Mouse (Mus musculus) kidney, embryonic 16.5 days (tissue): Measurements from ENCODE around the gene Pxn. TPM values are rescaled to one million over a fixed set of nuclear protein-coding genes. Genes with fewer than 3 reads are reported as not detected.
"Not testable (repeated sequence)": the region's sequence is repeated elsewhere in the genome, so short reads cannot be mapped to it uniquely, and the experiment has no call there.

Source experiments
- ATAC-seq: fragments of 200-750 bp; cut with Nextera tagmentation; 2 replicates; pipeline ENCODE4 v1.8.0; 2017; ENCODE audit warnings: moderate TSS enrichment; ENCODE audit not compliant: low FRiP score, low TSS enrichment
- H3K27ac ChIP-seq: fragments of 300-500 bp; sonication (generic); 2 replicates; pipeline ENCODE4 v1.5.1; 2014; ENCODE audit warnings: low read length
- H3K27me3 ChIP-seq: fragments of 300-500 bp; sonication (generic); 2 replicates; pipeline ENCODE4 v1.6.1; 2014; ENCODE audit warnings: low read length, control low read depth, mixed read lengths; ENCODE audit not compliant: insufficient read depth
- H3K36me3 ChIP-seq: fragments of 300-500 bp; sonication (generic); 2 replicates; pipeline ENCODE4 v1.6.1; 2014; ENCODE audit warnings: low read length, control low read depth, mixed read lengths; ENCODE audit not compliant: insufficient read depth
- H3K4me1 ChIP-seq: fragments of 300-500 bp; sonication (generic); 2 replicates; pipeline ENCODE4 v1.6.1; 2014; ENCODE audit warnings: low read length, control low read depth, mixed read lengths; ENCODE audit not compliant: insufficient read depth
- H3K4me2 ChIP-seq: fragments of 300-500 bp; sonication (generic); replicated peaks from 2 replicates; pipeline ENCODE4 v1.6.1; 2014; ENCODE audit warnings: low read depth, low read length
- H3K4me3 ChIP-seq: fragments of 300-500 bp; sonication (generic); 2 replicates; pipeline ENCODE4 v1.5.1; 2014; ENCODE audit warnings: mild to moderate bottlenecking, low read length
- H3K9ac ChIP-seq: fragments of 300-500 bp; sonication (generic); replicated peaks from 2 replicates; pipeline ENCODE4 v1.6.1; 2014; ENCODE audit warnings: low read length
- H3K9me3 ChIP-seq: fragments of 300-500 bp; sonication (generic); 2 replicates; pipeline ENCODE4 v1.6.1; 2016; ENCODE audit warnings: low read length, control low read depth
- WGBS: fragments of 180-500 bp; shearing (Covaris S2); extraction: QIAGEN DNeasy Blood & Tissue Kit; methylation state at CpG from one replicate; pipeline ENCODE4 v1.1.7; 2014; 5-methylcytosine and 5-hydroxymethylcytosine counted together
- polyA plus RNA-seq: library from polyadenylated mRNA; unstranded; fragments of >200 nt; fragmentation: Nextera tagmentation; extraction: Ambion mirVana; gene quantifications from 2 replicates; pipeline ENCODE4 v1.2.1, GENCODE M21; 2015

Gene Pxn
- polyA plus RNA-seq, 1 experiment from 2014 or later, result 60.5 TPM

- Histone ChIP-seq H3K36me3 (no peaks in the 10 kb centered on the region; the same call in 1 of the 2 replicates), H3K4me3 (no peak overlapping the region), H3K9ac (no peak overlapping the region), H3K4me1 (peaks cover 50% of the 10 kb centered on the region), H3K27ac (peak overlapping the region; percentile 86), H3K9me3 (no peaks in the 10 kb centered on the region), H3K27me3 (no peaks in the 10 kb centered on the region), H3K4me2 (peak overlapping the region; percentile 40)
- WGBS, result 70% methylated on average over 32 of the region's 32 CpGs
- no peak; the same call in 1 of the 2 replicates for ATAC-seq
Observed at GRCm38 (mm10) chr5:115516081-115516907, 9.8 kb downstream of the Pxn start.

- no peaks in the 10 kb centered on the region; the same call in 1 of the 2 replicates for H3K36me3 ChIP-seq
- no peaks in the 10 kb centered on the region for H3K27me3 ChIP-seq
- peak overlapping the region; percentile 86 for H3K27ac ChIP-seq
- no peak overlapping the region for H3K9ac ChIP-seq
- no peak for ATAC-seq
- H3K9me3 ChIP-seq, result no peaks in the 10 kb centered on the region
- H3K4me2 ChIP-seq, result no peak overlapping the region
- peaks cover 56% of the 10 kb centered on the region for H3K4me1 ChIP-seq
- 85% methylated on average over 7 of the region's 7 CpGs for WGBS
- H3K4me3 ChIP-seq, result no peak overlapping the region
Observed at GRCm38 (mm10) chr5:115516908-115517307, 10.4 kb downstream of the Pxn start.

DNA sequence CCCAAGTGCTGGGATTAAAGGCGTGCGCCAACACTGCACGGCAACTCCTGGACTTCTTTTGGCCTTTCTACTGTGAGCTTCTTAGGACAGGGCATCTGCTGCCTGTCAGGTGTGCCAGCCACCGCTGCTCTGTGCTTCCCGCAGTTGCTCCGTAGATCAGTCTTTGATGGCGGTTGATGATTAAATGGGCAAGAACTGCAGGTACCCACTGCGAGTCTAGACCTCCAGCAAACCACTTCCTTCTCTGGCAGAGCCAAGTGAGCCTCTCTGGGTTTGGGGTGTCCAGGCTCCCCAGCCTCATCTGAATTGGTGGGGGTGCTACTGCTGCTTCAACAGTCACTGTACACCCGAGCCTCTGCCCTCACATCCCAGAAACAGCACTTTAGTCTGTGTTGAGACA, 11.0 kb downstream of the Pxn start:
- no peaks in the 10 kb centered on the region; the same call in 1 of the 2 replicates for H3K36me3 ChIP-seq
- no peak for ATAC-seq
- H3K9ac ChIP-seq, result no peak overlapping the region
- peaks cover 62% of the 10 kb centered on the region for H3K4me1 ChIP-seq
- no peaks in the 10 kb centered on the region for H3K27me3 ChIP-seq
- H3K27ac ChIP-seq, result peak overlapping the region; percentile 9; the same call in 1 of the 2 replicates
- WGBS, result 83% methylated on average over 9 of the region's 9 CpGs
- no peak overlapping the region for H3K4me2 ChIP-seq
- H3K4me3 ChIP-seq, result no peak overlapping the region
- no peaks in the 10 kb centered on the region for H3K9me3 ChIP-seq

DNA sequence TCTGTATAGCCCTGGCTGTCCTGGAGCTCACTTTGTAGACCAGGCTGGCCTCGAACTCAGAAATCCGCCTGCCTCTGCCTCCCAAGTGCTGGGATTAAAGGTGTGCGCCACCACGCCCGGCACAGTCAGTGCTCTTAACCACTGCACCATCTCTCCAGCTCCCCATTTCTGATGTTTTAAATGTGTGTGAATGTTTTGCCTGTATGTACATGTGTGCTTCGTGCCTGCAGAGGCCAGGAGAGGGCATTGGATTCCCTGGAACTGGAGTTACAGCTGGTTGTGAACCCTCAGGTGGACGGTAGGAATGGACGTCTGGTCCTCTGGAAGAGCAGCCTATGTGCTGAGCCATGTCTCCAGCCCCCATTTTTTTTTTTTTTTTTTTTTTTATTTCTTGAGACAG, 11.7 kb downstream of the Pxn start:
- not testable (repeated sequence) for H3K9me3 ChIP-seq, H3K36me3 ChIP-seq, H3K4me2 ChIP-seq, H3K4me3 ChIP-seq, H3K27ac ChIP-seq, ATAC-seq, H3K9ac ChIP-seq, H3K27me3 ChIP-seq
- 97% methylated on average over 6 of the region's 8 CpGs for WGBS
- peaks cover 69% of the 10 kb centered on the region for H3K4me1 ChIP-seq

DNA sequence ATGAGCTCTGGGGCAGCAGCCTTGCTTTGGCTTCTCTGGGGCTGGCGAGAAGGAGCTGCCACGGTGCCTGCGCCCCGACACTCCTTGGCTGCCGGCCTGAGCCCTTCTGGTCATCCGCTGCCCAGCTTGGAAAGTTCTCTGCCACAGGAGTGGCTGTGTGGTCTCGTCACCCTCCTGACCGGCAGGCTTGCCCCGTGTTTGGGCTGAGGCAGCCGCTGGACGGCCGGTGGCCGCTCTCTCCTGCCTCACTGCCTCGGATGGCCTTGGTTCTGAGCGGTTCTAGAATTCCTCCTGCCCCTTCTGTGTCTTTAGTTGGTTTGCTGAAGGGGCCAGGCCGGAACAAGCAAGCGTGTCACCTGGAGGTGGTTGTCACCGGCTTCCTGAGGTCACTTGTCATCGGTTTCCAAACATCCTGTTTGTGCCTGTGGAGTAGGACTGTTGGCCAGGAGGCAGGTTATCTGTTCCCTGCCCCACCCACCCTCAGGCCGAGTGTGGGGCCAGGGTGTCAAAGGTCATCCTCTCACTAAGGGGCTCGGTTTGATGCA, 13.9 kb downstream of the Pxn start:
- H3K4me2 ChIP-seq, result peak overlapping the region; percentile 28
- WGBS, result 55% methylated on average over 21 of the region's 21 CpGs
- no peak for ATAC-seq
- H3K9ac ChIP-seq, result peak overlapping the region; percentile 48
- peaks cover 74% of the 10 kb centered on the region for H3K4me1 ChIP-seq
- peak overlapping the region; percentile 74 for H3K27ac ChIP-seq
- H3K4me3 ChIP-seq, result no peak overlapping the region
- no peaks in the 10 kb centered on the region for H3K9me3 ChIP-seq
- H3K27me3 ChIP-seq, result no peaks in the 10 kb centered on the region
- H3K36me3 ChIP-seq, result no peaks in the 10 kb centered on the region; the same call in 1 of the 2 replicates

- Histone ChIP-seq H3K4me1 (peaks cover 73% of the 10 kb centered on the region), H3K9ac (no peak overlapping the region), H3K4me3 (no peak overlapping the region), H3K9me3 (no peaks in the 10 kb centered on the region), H3K27me3 (no peaks in the 10 kb centered on the region), H3K4me2 (peak overlapping the region; percentile 23; the same call in 1 of the 2 replicates), H3K27ac (peak overlapping the region; percentile 66), H3K36me3 (no peaks in the 10 kb centered on the region)
- ATAC-seq, result peak; percentile 64
- WGBS, result 41% methylated on average over 20 of the region's 21 CpGs
Observed at GRCm38 (mm10) chr5:115521553-115522461, 15.3 kb downstream of the Pxn start.

DNA sequence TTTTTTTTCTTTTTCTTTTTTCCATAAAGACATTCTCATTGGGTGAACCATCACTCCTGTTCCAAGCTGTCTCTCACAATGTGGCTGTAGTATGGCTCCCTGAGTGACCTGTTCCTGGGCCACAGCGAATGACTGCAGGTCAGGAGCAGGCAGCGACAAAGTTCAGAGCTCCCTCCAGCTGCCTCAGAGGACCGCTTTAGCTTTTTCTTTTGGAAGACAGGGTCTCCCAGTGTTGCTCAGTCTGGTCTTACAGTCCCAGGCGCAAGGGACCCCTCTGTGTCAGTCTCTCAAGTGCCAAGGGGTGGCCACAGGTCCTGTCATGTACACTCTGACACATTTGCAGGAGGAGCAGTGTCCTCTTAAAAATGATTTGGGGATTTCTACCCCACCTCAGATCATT, 16.1 kb downstream of the Pxn start:
- 80% methylated on average over 4 of the region's 4 CpGs for WGBS
- Histone ChIP-seq H3K27ac (peak overlapping the region; percentile 66), H3K9ac (no peak overlapping the region), H3K4me2 (no peak overlapping the region), H3K4me3 (no peak overlapping the region), H3K27me3 (no peaks in the 10 kb centered on the region), H3K9me3 (no peaks in the 10 kb centered on the region), H3K4me1 (peaks cover 72% of the 10 kb centered on the region), H3K36me3 (no peaks in the 10 kb centered on the region)
- ATAC-seq, result no peak

GRCm38 (mm10) chr5:115522981-115523499, 16.6 kb downstream of the Pxn start:
- H3K4me3 ChIP-seq, result no peak overlapping the region
- peaks cover 71% of the 10 kb centered on the region for H3K4me1 ChIP-seq
- no peak overlapping the region for H3K4me2 ChIP-seq
- H3K9me3 ChIP-seq, result no peaks in the 10 kb centered on the region
- 59% methylated on average over 15 of the region's 15 CpGs for WGBS
- ATAC-seq, result no peak
- H3K27ac ChIP-seq, result peak overlapping the region; percentile 66
- no peaks in the 10 kb centered on the region for H3K36me3 ChIP-seq
- 0 out of 2 replicates have a peak overlapping the region, but pooled peaks have one; percentile 33 for H3K9ac ChIP-seq
- H3K27me3 ChIP-seq, result no peaks in the 10 kb centered on the region

- Histone ChIP-seq H3K9ac (peak overlapping the region; percentile 42), H3K27ac (peak overlapping the region; percentile 79), H3K4me1 (peaks cover 75% of the 10 kb centered on the region), H3K9me3 (no peaks in the 10 kb centered on the region), H3K27me3 (no peaks in the 10 kb centered on the region), H3K4me3 (no peak overlapping the region), H3K36me3 (no peaks in the 10 kb centered on the region), H3K4me2 (peak overlapping the region; percentile 27)
- ATAC-seq, result peak; percentile 69; the same call in 1 of the 2 replicates
- 7% methylated on average over 15 of the region's 15 CpGs for WGBS
Observed at GRCm38 (mm10) chr5:115523971-115524370, 17.5 kb downstream of the Pxn start.
